Mouse (Mus musculus): Measurements from ENCODE around the gene Dusp13. TPM values are rescaled to one million over a fixed set of nuclear protein-coding genes. Genes with fewer than 3 reads are reported as not detected.

Dusp13 gene
- polyA plus RNA-seq, 1 experiment from 2014 or later = not detected

DNA sequence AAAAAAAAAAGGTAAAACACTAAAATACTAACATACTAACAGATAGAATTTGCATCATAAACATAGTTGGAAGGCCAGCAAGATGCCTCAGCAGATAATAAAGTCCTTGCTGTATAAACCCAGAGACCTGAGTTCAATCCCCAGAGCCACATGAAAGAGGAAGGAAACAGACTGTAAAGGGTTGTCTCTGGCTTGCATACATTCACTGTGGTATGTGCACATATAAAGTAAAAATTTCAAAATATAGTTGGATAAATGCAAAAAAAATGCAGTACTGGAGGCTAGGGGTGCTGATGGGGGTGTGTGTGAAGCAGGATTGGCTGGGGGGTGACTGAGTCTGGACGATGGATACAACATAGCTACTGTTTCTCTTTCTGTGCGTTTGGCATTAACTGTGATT lies 45.5 kb downstream of the Dusp13 start:
- H3K9me3 ChIP-seq (ENCODE audit: low read depth, low read length) = no peaks in the 10 kb centered on the region
- no peak for TF ChIP-seq CTCF (IDR thresholded peaks at IDR 0.05; ENCODE audit: low read depth)
- no peak overlapping the region for H3K4me2 ChIP-seq
- DNase-seq (no peak), ATAC-seq (ENCODE audit: insufficient read depth) (no peak)
- WGBS = 79% methylated on average over 2 of the region's 2 CpGs
- H3K27ac ChIP-seq (ENCODE audit: low read depth) = no peak overlapping the region
- H3K36me3 ChIP-seq (ENCODE audit: insufficient read depth) = no peaks in the 10 kb centered on the region
- H3K9ac ChIP-seq = no peak overlapping the region
- 0 out of 2 replicates have a peak, but pooled peaks cover 13% of the 10 kb centered on the region for H3K4me1 ChIP-seq (ENCODE audit: insufficient read depth)
- H3K4me3 ChIP-seq (ENCODE audit: low read depth, low read length) = no peak overlapping the region
- H3K27me3 ChIP-seq (ENCODE audit: insufficient read depth, low read length) = no peaks in the 10 kb centered on the region

DNA sequence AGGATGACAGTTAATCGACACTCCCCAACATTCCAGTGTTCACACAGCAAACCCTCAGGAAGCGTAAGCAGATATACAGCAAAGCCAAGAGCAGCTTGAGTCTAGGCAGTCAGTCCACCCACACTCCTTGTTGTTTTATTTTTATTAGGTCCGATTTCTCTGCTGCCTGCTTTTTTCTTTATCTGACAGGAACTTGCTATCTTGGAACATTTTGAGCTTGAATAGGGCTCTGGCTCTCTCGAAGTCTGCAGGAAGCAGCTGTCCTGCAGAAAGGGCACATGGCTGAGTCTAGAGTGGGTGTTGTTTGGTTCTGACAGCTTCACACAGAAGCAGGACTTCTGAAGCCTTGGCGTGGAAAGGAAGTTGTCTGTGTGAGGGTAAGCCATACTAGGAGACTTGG lies 47.7 kb downstream of the Dusp13 start:
- WGBS = 29% methylated on average over 5 of the region's 5 CpGs
- Histone ChIP-seq H3K9ac (no peak overlapping the region), H3K36me3 (ENCODE audit: insufficient read depth) (no peaks in the 10 kb centered on the region), H3K4me1 (ENCODE audit: insufficient read depth) (0 out of 2 replicates have a peak, but pooled peaks cover 13% of the 10 kb centered on the region), H3K4me3 (ENCODE audit: low read depth, low read length) (no peak overlapping the region), H3K9me3 (ENCODE audit: low read depth, low read length) (no peaks in the 10 kb centered on the region), H3K27me3 (ENCODE audit: insufficient read depth, low read length) (no peaks in the 10 kb centered on the region), H3K27ac (ENCODE audit: low read depth) (peak overlapping the region; percentile 7; the same call in 1 of the 2 replicates), H3K4me2 (no peak overlapping the region)
- ATAC-seq (ENCODE audit: insufficient read depth) (no peak), DNase-seq (peak; percentile 62)
- TF ChIP-seq CTCF (IDR thresholded peaks at IDR 0.05; ENCODE audit: low read depth) = no peak

DNA sequence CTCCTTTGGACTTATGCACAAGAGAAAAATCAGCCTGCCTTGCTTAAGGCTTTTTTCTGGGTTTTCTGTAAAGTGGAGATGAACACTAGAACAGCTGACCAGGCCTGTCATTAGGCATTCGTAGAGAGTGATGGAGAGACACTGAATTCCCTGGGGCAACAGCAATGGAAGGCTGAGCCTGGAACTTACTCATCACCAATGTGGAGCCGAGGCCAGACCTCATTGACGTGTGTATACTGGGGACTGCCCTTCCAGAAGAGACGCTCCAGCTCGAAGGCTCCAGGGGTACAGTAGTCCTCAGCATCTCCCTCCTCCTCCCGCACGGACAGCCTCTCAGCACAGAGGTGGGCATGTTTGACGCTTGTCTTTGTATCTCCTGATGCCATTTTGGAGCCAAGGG lies 48.3 kb downstream of the Dusp13 start:
- Histone ChIP-seq H3K36me3 (ENCODE audit: insufficient read depth) (no peaks in the 10 kb centered on the region), H3K27ac (ENCODE audit: low read depth) (peak overlapping the region; percentile 7; the same call in 1 of the 2 replicates), H3K9me3 (ENCODE audit: low read depth, low read length) (no peaks in the 10 kb centered on the region), H3K4me1 (ENCODE audit: insufficient read depth) (0 out of 2 replicates have a peak, but pooled peaks cover 10% of the 10 kb centered on the region), H3K4me2 (no peak overlapping the region), H3K27me3 (ENCODE audit: insufficient read depth, low read length) (no peaks in the 10 kb centered on the region), H3K9ac (no peak overlapping the region), H3K4me3 (ENCODE audit: low read depth, low read length) (no peak overlapping the region)
- ATAC-seq (ENCODE audit: insufficient read depth) = no peak
- no peak for DNase-seq
- 87% methylated on average over 8 of the region's 8 CpGs for WGBS
- TF ChIP-seq CTCF (IDR thresholded peaks at IDR 0.05; ENCODE audit: low read depth) = no peak

- Histone ChIP-seq H3K36me3 (ENCODE audit: insufficient read depth) (no peaks in the 10 kb centered on the region), H3K9me3 (ENCODE audit: low read depth, low read length) (no peaks in the 10 kb centered on the region; the same call in 1 of the 2 replicates), H3K27me3 (ENCODE audit: insufficient read depth, low read length) (no peaks in the 10 kb centered on the region), H3K4me2 (no peak overlapping the region), H3K9ac (no peak overlapping the region), H3K27ac (ENCODE audit: low read depth) (no peak overlapping the region), H3K4me1 (ENCODE audit: insufficient read depth) (no peaks in the 10 kb centered on the region), H3K4me3 (ENCODE audit: low read depth, low read length) (no peak overlapping the region)
- TF ChIP-seq CTCF (IDR thresholded peaks at IDR 0.05; ENCODE audit: low read depth) = no peak
- ATAC-seq (ENCODE audit: insufficient read depth) = no peak
- 76% methylated on average over 7 of the region's 7 CpGs for WGBS
- DNase-seq = no peak
Measured at GRCm38 (mm10) chr14:21696186-21696830, 54.7 kb downstream of the Dusp13 start.

DNA sequence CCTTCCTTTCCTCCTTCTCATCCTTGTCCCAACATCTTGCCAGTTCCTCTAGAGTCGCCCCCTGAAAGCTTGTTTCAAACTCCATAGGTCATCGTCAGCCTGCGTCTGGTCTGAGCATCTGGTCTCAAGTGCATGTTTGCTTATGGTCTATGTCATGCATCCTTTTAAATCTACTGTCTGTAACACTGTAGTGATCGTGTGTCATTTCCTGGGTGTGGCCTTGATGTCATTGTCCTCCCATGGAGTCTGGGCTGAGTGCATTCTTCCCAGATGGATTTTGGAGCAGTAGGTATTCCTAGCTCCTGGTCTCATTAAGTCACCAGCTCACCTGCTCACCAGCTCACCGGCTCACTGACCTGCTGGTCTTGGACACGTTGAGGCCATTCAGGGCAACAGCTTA lies 56.0 kb downstream of the Dusp13 start:
- Histone ChIP-seq H3K27ac (ENCODE audit: low read depth) (no peak overlapping the region), H3K4me1 (ENCODE audit: insufficient read depth) (no peaks in the 10 kb centered on the region), H3K9ac (no peak overlapping the region), H3K4me2 (no peak overlapping the region), H3K4me3 (ENCODE audit: low read depth, low read length) (no peak overlapping the region), H3K36me3 (ENCODE audit: insufficient read depth) (no peaks in the 10 kb centered on the region), H3K9me3 (ENCODE audit: low read depth, low read length) (no peaks in the 10 kb centered on the region; the same call in 1 of the 2 replicates), H3K27me3 (ENCODE audit: insufficient read depth, low read length) (no peaks in the 10 kb centered on the region)
- no peak for TF ChIP-seq CTCF (IDR thresholded peaks at IDR 0.05; ENCODE audit: low read depth)
- 64% methylated on average over 6 of the region's 6 CpGs for WGBS
- ATAC-seq (ENCODE audit: insufficient read depth) (no peak), DNase-seq (no peak)

DNA sequence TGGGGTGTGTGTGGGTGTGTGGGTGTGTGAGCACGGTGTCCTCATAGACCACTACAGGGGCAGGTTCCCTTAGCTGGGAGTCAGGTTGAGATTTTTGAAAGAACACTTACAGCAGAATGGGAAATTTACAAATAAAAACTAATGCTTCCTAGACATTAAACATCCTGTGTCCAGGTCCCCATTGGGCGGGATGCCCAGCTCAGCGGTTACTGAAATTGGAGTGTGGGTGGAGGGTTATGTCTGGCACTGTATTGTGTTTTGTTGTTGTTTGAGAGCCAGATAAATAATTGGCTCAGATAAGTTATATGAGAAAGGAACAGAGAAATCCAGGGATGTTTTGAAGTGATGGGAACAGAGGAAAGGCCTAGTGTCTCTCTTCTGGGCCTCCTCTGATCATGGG lies 59.9 kb downstream of the Dusp13 start:
- 73% methylated on average over 3 of the region's 3 CpGs for WGBS
- H3K27ac ChIP-seq (ENCODE audit: low read depth) = no peak overlapping the region
- no peak for ATAC-seq (ENCODE audit: insufficient read depth)

GRCm38 (mm10) chr14:21686376-21687279 lies 64.4 kb downstream of the Dusp13 start:
- ATAC-seq (ENCODE audit: insufficient read depth) (peak; percentile 60), DNase-seq (peak; percentile 50)
- no peaks in the 10 kb centered on the region for H3K9me3 ChIP-seq (ENCODE audit: low read depth, low read length)
- peaks cover 11% of the 10 kb centered on the region for H3K4me1 ChIP-seq (ENCODE audit: insufficient read depth)
- H3K27me3 ChIP-seq (ENCODE audit: insufficient read depth, low read length) = 0 out of 2 replicates have a peak, but pooled peaks cover 10% of the 10 kb centered on the region
- no peaks in the 10 kb centered on the region for H3K36me3 ChIP-seq (ENCODE audit: insufficient read depth)
- H3K27ac ChIP-seq (ENCODE audit: low read depth) = no peak overlapping the region
- H3K4me2 ChIP-seq = peak overlapping the region; percentile 69
- 15% methylated on average over 49 of the region's 49 CpGs for WGBS
- TF ChIP-seq CTCF (IDR thresholded peaks at IDR 0.05; ENCODE audit: low read depth) = no peak
- peak overlapping the region; percentile 32 for H3K4me3 ChIP-seq (ENCODE audit: low read depth, low read length)
- peak overlapping the region; percentile 31; the same call in 1 of the 2 replicates for H3K9ac ChIP-seq

More for the DNA sequence above, 59.9 kb downstream of the Dusp13 start:
- Histone ChIP-seq H3K36me3 (ENCODE audit: insufficient read depth) (no peaks in the 10 kb centered on the region), H3K9me3 (ENCODE audit: low read depth, low read length) (no peaks in the 10 kb centered on the region; the same call in 1 of the 2 replicates), H3K27me3 (ENCODE audit: insufficient read depth, low read length) (0 out of 2 replicates have a peak, but pooled peaks cover 7% of the 10 kb centered on the region), H3K4me3 (ENCODE audit: low read depth, low read length) (no peak overlapping the region), H3K4me1 (ENCODE audit: insufficient read depth) (no peaks in the 10 kb centered on the region), H3K9ac (no peak overlapping the region), H3K4me2 (no peak overlapping the region)
- no peak for TF ChIP-seq CTCF (IDR thresholded peaks at IDR 0.05; ENCODE audit: low read depth)
- DNase-seq = peak; percentile 19

Data from lung, embryonic 14.5 days (tissue).